Mouse (Mus musculus): ENCODE results near the gene Micu1.

DNA sequence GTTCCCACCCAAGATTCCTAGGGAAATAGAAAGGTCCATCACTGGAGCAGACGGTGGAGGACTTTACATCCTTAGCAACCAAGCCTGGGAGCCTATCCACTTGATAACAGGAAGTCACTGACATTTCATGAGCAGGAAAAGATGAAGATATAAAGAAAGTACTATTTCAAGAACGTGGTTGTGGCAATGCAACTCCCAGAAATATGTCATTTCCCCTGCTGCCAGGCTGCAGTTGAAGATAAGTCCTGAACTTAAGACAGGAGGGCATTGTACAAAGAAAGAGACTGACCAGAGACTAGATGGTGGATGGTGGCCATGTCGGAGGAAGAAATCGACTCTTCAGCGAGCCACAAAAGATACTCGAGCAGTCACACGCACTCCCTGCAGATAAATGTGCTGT, 129.7 kb downstream of the Micu1 start:
- TF ChIP-seq CTCF (IDR thresholded peaks at IDR 0.05; ENCODE audit: low read depth) (no peak), EP300 (optimal IDR thresholded peaks at IDR 0.05) (no peak)

All from stomach, postnatal 0 days (tissue).